ENCODE assay signal across 12 mouse cellular contexts in the genomic region with DNA sequence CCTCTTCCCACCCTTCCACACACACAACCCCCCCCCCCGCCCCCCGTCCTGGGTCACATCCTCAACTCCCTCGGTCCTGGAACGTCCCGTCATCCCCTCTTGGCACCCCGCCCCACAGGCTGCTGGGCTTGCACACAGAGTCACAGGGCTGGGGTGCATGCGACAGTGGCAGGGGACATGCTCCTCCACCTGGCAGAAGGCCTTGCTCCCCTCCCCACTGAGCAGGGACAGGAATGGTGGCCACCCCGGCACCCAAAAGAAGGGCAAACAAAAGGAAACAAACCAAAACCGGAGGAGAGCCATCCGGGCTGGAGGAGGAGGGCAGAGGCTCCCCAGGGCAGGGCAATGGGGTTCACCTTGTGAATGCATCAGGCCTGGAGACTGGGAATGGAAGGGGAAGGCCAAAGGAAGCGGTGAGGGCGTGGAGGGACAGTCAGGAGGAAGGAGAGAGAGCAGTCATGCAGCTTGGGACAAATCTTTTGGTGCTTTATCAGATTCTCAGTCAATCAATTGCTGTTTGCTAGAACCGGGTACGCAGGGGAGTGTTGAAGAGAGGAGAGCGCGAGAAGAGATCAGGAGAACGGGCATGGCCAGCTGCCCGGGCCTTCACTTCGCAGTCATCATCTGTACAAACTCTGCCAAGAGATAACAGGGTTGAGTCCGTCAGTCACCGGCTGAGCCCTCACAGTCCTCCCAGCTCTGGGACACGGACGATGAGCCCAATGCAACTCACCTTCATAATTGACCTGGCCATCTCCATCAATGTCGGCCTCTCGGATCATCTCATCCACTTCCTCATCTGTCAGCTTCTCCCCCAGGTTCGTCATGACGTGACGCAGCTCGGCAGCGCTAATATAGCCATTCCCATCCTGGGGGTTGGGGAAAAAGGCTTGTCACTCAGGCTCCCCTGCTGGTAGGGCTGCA. TPM values are rescaled to one million over a fixed set of nuclear protein-coding genes. Genes with fewer than 3 reads are reported as not detected.
A peak's percentile ranks its signal among the peaks of the same experiment; 100 is the strongest.
DNase-seq lines count a peak whose midpoint lies in the region; TF ChIP-seq lines count a peak whose summit lies in the region.
"Had no signal": no experiment of that assay in that cellular context is flagged by ENCODE, and none has a peak within 500 bp of the region (broad histone marks: within the 10 kb centered on the region; RNA-seq: fewer than 3 reads in every experiment).

No protein-coding gene starts in this region.

- H3K27ac ChIP-seq in heart, adult 2 months = no peak overlapping the region
- peak overlapping the region; percentile 87 for H3K27ac ChIP-seq in layer of hippocampus, adult 2 months
- H3K27ac ChIP-seq: hindbrain, embryonic 10.5 days; liver, embryonic 12.5 days had no signal

- no peak for TF ChIP-seq POLR2A in heart, adult 2 months (IDR thresholded peaks at IDR 0.05; ENCODE audit: insufficient read depth, low read depth, low read length)

- no peak overlapping the region for H3K9ac ChIP-seq in heart, adult 2 months (ENCODE audit: low read depth, low read length)
- H3K9ac ChIP-seq: liver, embryonic 12.5 days had no signal

- no peaks in the 10 kb centered on the region for H3K36me3 ChIP-seq in heart, adult 2 months (ENCODE audit: control insufficient read depth, insufficient read depth, low read length)

- WGBS in heart, adult 2 months = 52% methylated on average over 30 of the region's 30 CpGs

- intact Hi-C loops in heart, adult 2 months (cut with DNase I) = no loop called here

- peaks cover 11% of the 10 kb centered on the region for H3K4me1 ChIP-seq in heart, adult 2 months (ENCODE audit: control insufficient read depth, insufficient read depth, low read length)

- H3K79me2 ChIP-seq in heart, adult 2 months (replicated peaks; ENCODE audit: control insufficient read depth, insufficient read depth, low read length) = no peaks in the 10 kb centered on the region

- no peaks in the 10 kb centered on the region for H3K27me3 ChIP-seq in heart, adult 2 months (ENCODE audit: control insufficient read depth, insufficient read depth, low read length)
- H3K27me3 ChIP-seq: liver, embryonic 12.5 days had no signal

- peak; percentile 42 for DNase-seq in heart, adult 2 months
- no peak for DNase-seq in heart, adult 9 months (ENCODE audit: low spot score in 2 of 2)
- no peak for DNase-seq in layer of hippocampus, adult 2 months (ENCODE audit: low spot score in 2 of 2)
- DNase-seq in layer of hippocampus, adult 9-10 months (ENCODE audit: low spot score) = no peak
- DNase-seq in right cerebral cortex, adult 18-20 months = peak; percentile 37
- DNase-seq in right cerebral cortex, postnatal 4 days = no peak
- DNase-seq in cerebellum, postnatal 25 days = peak; percentile 54 to 75
- no peak for DNase-seq in thymus, postnatal 14 days
- DNase-seq: kidney, adult 11 months had no signal

- no peak for TF ChIP-seq CTCF in heart, adult 2 months (IDR thresholded peaks at IDR 0.05)
- TF ChIP-seq CTCF in layer of hippocampus, adult 2 months (conservative IDR thresholded peaks at IDR 0.05) = peak; percentile 30

- H3K4me3 ChIP-seq in heart, adult 2 months = no peak overlapping the region
- H3K4me3 ChIP-seq in layer of hippocampus, adult 2 months = no peak overlapping the region
- H3K4me3 ChIP-seq: hindbrain, embryonic 10.5 days; liver, embryonic 12.5 days had no signal

- TF ChIP-seq EP300 in heart, adult 2 months (IDR thresholded peaks at IDR 0.05; ENCODE audit: insufficient read depth, low read depth, low read length) = no peak

RNA-seq across cellular contexts. Expression of a gene that starts 7.3 kb away (rescaled TPM):
- total RNA-seq in heart, adult 2 months (2021) = 100 to 1,000 TPM; 168 to 175 TPM
- polyA plus RNA-seq in heart, adult 2 months (2012; rRNA removed) = 163 and 206 TPM in 2 replicates
- total RNA-seq in layer of hippocampus, adult 2 months (2021) = 1,000 to 10,000 TPM; 2,074 to 2,160 TPM

RNA-seq across cellular contexts. Expression of a gene that starts 10.3 kb away (rescaled TPM):
- 1 to 10 TPM; 1.9 to 2.9 TPM for total RNA-seq in heart, adult 2 months (2021)
- 5.2 and 7.4 TPM in 2 replicates for polyA plus RNA-seq in heart, adult 2 months (2012; rRNA removed)
- under 1 TPM; 0.10 to 0.20 TPM for total RNA-seq in layer of hippocampus, adult 2 months (2021)

RNA-seq across cellular contexts. Expression of a gene that starts 25.0 kb away (rescaled TPM):
- 1 to 10 TPM in 1 of 2 experiments, under 1 TPM in 1; 0.47 to 1.6 TPM for total RNA-seq in heart, adult 2 months (2021)
- 7.4 and 13.1 TPM in 2 replicates for polyA plus RNA-seq in heart, adult 2 months (2012; rRNA removed)
- total RNA-seq in layer of hippocampus, adult 2 months (2021) = 1 to 10 TPM; 1.9 to 4.0 TPM
- total RNA-seq: common myeloid progenitor, adult 5-6 weeks had no signal

RNA-seq across cellular contexts. Expression of a gene that starts 27.9 kb away (rescaled TPM):
- 1 to 10 TPM; 3.8 to 4.1 TPM for total RNA-seq in heart, adult 2 months (2021)
- polyA plus RNA-seq in heart, adult 2 months (2012; rRNA removed) = 3.5 and 4.4 TPM in 2 replicates
- 100 to 1,000 TPM; 348 to 373 TPM for total RNA-seq in layer of hippocampus, adult 2 months (2021)
- total RNA-seq: common myeloid progenitor, adult 5-6 weeks had no signal

RNA-seq across cellular contexts. Expression of a gene that starts 41.5 kb away (rescaled TPM):
- total RNA-seq in heart, adult 2 months (2021) = 10 to 100 TPM in 1 of 2 experiments, 1 to 10 TPM in 1; 8.6 to 12.1 TPM
- polyA plus RNA-seq in heart, adult 2 months (2012; rRNA removed) = 19.6 and 20.0 TPM in 2 replicates
- 100 to 1,000 TPM; 154 to 156 TPM for total RNA-seq in layer of hippocampus, adult 2 months (2021)

Comparison
In these comparisons a context has a peak if more than half of its experiments do, and no peak if none do; other contexts are left out.
1. DNase-seq: peak in heart, adult 2 months (2 of 2), right cerebral cortex, adult 18-20 months (single experiment) and cerebellum, postnatal 25 days (2 of 2); none in heart, adult 9 months (0 of 2), layer of hippocampus, adult 2 months (0 of 2), layer of hippocampus, adult 9-10 months (single experiment), right cerebral cortex, postnatal 4 days (single experiment) and thymus, postnatal 14 days (single experiment).
2. RNA of a gene that starts 7.3 kb away (total RNA-seq): 2,074 to 2,160 TPM in layer of hippocampus, adult 2 months; 168 to 175 TPM in heart, adult 2 months; every median in the first group is over 10 times any median in the second.